ENCODE assay signal across 12 mouse cellular contexts in the genomic region with DNA sequence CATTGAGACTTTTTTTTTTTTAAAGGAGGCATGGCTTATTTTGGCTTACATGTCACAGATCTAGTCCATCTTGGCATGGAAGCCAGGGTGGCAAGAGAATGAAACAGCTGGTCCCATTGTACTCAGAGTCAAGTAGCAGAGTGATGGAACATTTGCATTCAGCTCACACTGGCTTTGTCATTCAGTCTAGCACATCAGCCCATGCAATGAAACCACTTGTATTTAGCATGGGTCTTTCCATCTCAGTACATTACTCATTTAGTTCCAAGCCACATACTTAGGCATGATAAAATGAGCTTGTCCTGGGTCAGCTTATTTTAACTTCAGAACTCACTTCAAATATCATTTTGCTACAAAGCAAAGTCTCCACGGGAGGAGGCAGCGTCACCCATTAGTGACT.
DNase-seq lines count a peak whose midpoint lies in the region; ATAC-seq and TF ChIP-seq lines count a peak whose summit lies in the region.
"Had no signal": no experiment of that assay in that cellular context is flagged by ENCODE, and none has a peak within 500 bp of the region (broad histone marks: within the 10 kb centered on the region; RNA-seq: fewer than 3 reads in every experiment).

No protein-coding gene starts in this region.

- H3K4me3 ChIP-seq in lung, embryonic 15.5 days: no peak overlapping the region
- H3K4me3 ChIP-seq in lung, postnatal 0 days (ENCODE audit: low read depth, low read length): no peak overlapping the region
- H3K4me3 ChIP-seq in hindbrain, embryonic 13.5 days: no peak overlapping the region
- no peak overlapping the region for H3K4me3 ChIP-seq in midbrain, embryonic 15.5 days
- H3K4me3 ChIP-seq: erythroblast, embryonic 14.5 days; limb, embryonic 15.5 days had no signal

- TF ChIP-seq EP300 in lung, postnatal 0 days (IDR thresholded peaks at IDR 0.05): no peak

- TF ChIP-seq POLR2A in brain, embryonic 14.5 days (IDR thresholded peaks at IDR 0.05; ENCODE audit: borderline replicate concordance, extremely low read depth, insufficient read depth, insufficient read length, poor library complexity, severe bottlenecking): no peak

- H3K9ac ChIP-seq in lung, embryonic 15.5 days: no peak overlapping the region
- no peak overlapping the region for H3K9ac ChIP-seq in lung, postnatal 0 days (replicated peaks; ENCODE audit: low read depth)
- no peak overlapping the region for H3K9ac ChIP-seq in hindbrain, embryonic 13.5 days
- H3K9ac ChIP-seq in midbrain, embryonic 15.5 days: no peak overlapping the region
- H3K9ac ChIP-seq: limb, embryonic 15.5 days had no signal

- WGBS in lung, embryonic 15.5 days: 53% methylated on average over 2 of the region's 2 CpGs
- WGBS in lung, postnatal 0 days: 53% methylated on average over 2 of the region's 2 CpGs
- 72% methylated on average over 2 of the region's 2 CpGs for WGBS in hindbrain, embryonic 13.5 days
- 75% methylated on average over 2 of the region's 2 CpGs for whole genome bisulfite sequencing in midbrain, embryonic 15.5 days

- ATAC-seq in lung, embryonic 15.5 days (ENCODE audit: borderline replicate concordance, extremely low read depth, low FRiP score, low TSS enrichment): peak; percentile 35; the same call in 1 of the 2 replicates
- ATAC-seq in lung, postnatal 0 days: no peak
- ATAC-seq in hindbrain, embryonic 13.5 days (ENCODE audit: low FRiP score): peak; percentile 61; the same call in 1 of the 2 replicates
- peak; percentile 66; the same call in 1 of the 2 replicates for ATAC-seq in midbrain, embryonic 15.5 days (replicated peaks)

- no peaks in the 10 kb centered on the region; the same call in 1 of the 2 replicates for H3K4me1 ChIP-seq in lung, embryonic 15.5 days
- H3K4me1 ChIP-seq in lung, postnatal 0 days (ENCODE audit: insufficient read depth, low read depth, low read length): no peaks in the 10 kb centered on the region
- H3K4me1 ChIP-seq in hindbrain, embryonic 13.5 days (replicated peaks): no peaks in the 10 kb centered on the region
- no peaks in the 10 kb centered on the region for H3K4me1 ChIP-seq in midbrain, embryonic 15.5 days
- H3K4me1 ChIP-seq: limb, embryonic 15.5 days had no signal

- no peaks in the 10 kb centered on the region for H3K27me3 ChIP-seq in lung, embryonic 15.5 days
- H3K27me3 ChIP-seq in lung, postnatal 0 days (replicated peaks; ENCODE audit: insufficient read depth, low read length): no peaks in the 10 kb centered on the region
- no peaks in the 10 kb centered on the region for H3K27me3 ChIP-seq in hindbrain, embryonic 13.5 days
- H3K27me3 ChIP-seq in midbrain, embryonic 15.5 days (replicated peaks): no peaks in the 10 kb centered on the region
- H3K27me3 ChIP-seq: limb, embryonic 15.5 days had no signal

- intact Hi-C loops in heart, postnatal 36 days (cut with DNase I): no loop called here

- H3K9me3 ChIP-seq in lung, embryonic 15.5 days: no peaks in the 10 kb centered on the region
- no peaks in the 10 kb centered on the region for H3K9me3 ChIP-seq in lung, postnatal 0 days (ENCODE audit: low read length)
- H3K9me3 ChIP-seq in hindbrain, embryonic 13.5 days: no peaks in the 10 kb centered on the region
- H3K9me3 ChIP-seq in midbrain, embryonic 15.5 days: no peaks in the 10 kb centered on the region
- H3K9me3 ChIP-seq: limb, embryonic 15.5 days had no signal

- no peak for DNase-seq in lung, postnatal 0 days (ENCODE audit: low spot score)
- peak; percentile 87 for DNase-seq in brain, embryonic 14.5 days (ENCODE audit: low read depth)
- DNase-seq in heart, postnatal 36 days: no peak
- no peak for DNase-seq in thymus, postnatal 14 days
- DNase-seq: cerebellum, postnatal 25 days; heart, postnatal 4 days; spleen, adult 18-20 months had no signal

- H3K36me3 ChIP-seq in lung, embryonic 15.5 days: no peaks in the 10 kb centered on the region
- H3K36me3 ChIP-seq in lung, postnatal 0 days (ENCODE audit: insufficient read depth, low read length): no peaks in the 10 kb centered on the region
- H3K36me3 ChIP-seq in hindbrain, embryonic 13.5 days: no peaks in the 10 kb centered on the region
- no peaks in the 10 kb centered on the region for H3K36me3 ChIP-seq in midbrain, embryonic 15.5 days (replicated peaks)
- H3K36me3 ChIP-seq: limb, embryonic 15.5 days had no signal

- no peak overlapping the region for H3K4me2 ChIP-seq in lung, embryonic 15.5 days
- H3K4me2 ChIP-seq in lung, postnatal 0 days (replicated peaks; ENCODE audit: low read depth, low read length): no peak overlapping the region
- no peak overlapping the region for H3K4me2 ChIP-seq in hindbrain, embryonic 13.5 days
- H3K4me2 ChIP-seq in midbrain, embryonic 15.5 days: no peak overlapping the region
- H3K4me2 ChIP-seq: limb, embryonic 15.5 days had no signal

- TF ChIP-seq CTCF in lung, postnatal 0 days (IDR thresholded peaks at IDR 0.05): no peak
- TF ChIP-seq CTCF in brain, embryonic 14.5 days (IDR thresholded peaks at IDR 0.05; ENCODE audit: borderline replicate concordance, extremely low read depth, insufficient read depth, insufficient read length): no peak

- H3K27ac ChIP-seq in lung, embryonic 15.5 days: no peak overlapping the region
- no peak overlapping the region for H3K27ac ChIP-seq in lung, postnatal 0 days (ENCODE audit: low read length)
- no peak overlapping the region for H3K27ac ChIP-seq in hindbrain, embryonic 13.5 days
- H3K27ac ChIP-seq in midbrain, embryonic 15.5 days: no peak overlapping the region
- H3K27ac ChIP-seq: limb, embryonic 15.5 days had no signal
